Mouse (Mus musculus) urinary bladder, adult 2 months (tissue): ENCODE data around the gene Olfr1420. TPM values are rescaled to one million over a fixed set of nuclear protein-coding genes. Genes with fewer than 3 reads are reported as not detected.

Experiments
- polyA plus RNA-seq: library from polyadenylated mRNA; depleted of rRNA; stranded (reverse); fragments of >200 nt; gene quantifications from 2 replicates; pipeline ENCODE4 v1.2.3, GENCODE M21; 2012; rRNA removed

Olfr1420 gene
- polyA plus RNA-seq, 1 experiment: not detected

Other genes starting within 250 kb of the Olfr1420 start
- not detected in 2 replicates for gene Ms4a3, start 245.7 kb upstream of the Olfr1420 start, polyA plus RNA-seq
- not detected in 2 replicates for gene Oosp2, start 226.0 kb upstream of the Olfr1420 start, polyA plus RNA-seq
- not detected in 2 replicates for gene Oosp1, start 195.4 kb upstream of the Olfr1420 start, polyA plus RNA-seq
- gene Oosp3, start 189.5 kb upstream of the Olfr1420 start, polyA plus RNA-seq: not detected in 2 replicates
- not detected in 2 replicates for gene Gif, start 139.0 kb upstream of the Olfr1420 start, polyA plus RNA-seq
- 32.9 and 33.0 TPM in 2 replicates for gene Mrpl16, start 116.2 kb upstream of the Olfr1420 start, polyA plus RNA-seq
- 16.9 and 19.3 TPM in 2 replicates for gene Stx3, start 67.2 kb upstream of the Olfr1420 start, polyA plus RNA-seq
- 0.08 TPM in 1 of 2 replicates, not detected in the other for gene Olfr1417, start 47.3 kb upstream of the Olfr1420 start, polyA plus RNA-seq
- gene Olfr1418, start 25.5 kb upstream of the Olfr1420 start, polyA plus RNA-seq: not detected in 2 replicates
- 0.03 TPM in 1 of 2 replicates, not detected in the other for gene Olfr1419, start 11.5 kb upstream of the Olfr1420 start, polyA plus RNA-seq
- gene Patl1, start 25.8 kb downstream of the Olfr1420 start, polyA plus RNA-seq: 17.4 and 18.4 TPM in 2 replicates
- gene Osbp, start 79.4 kb downstream of the Olfr1420 start, polyA plus RNA-seq: 33.2 and 35.0 TPM in 2 replicates
- gene Olfr1423, start 154.8 kb downstream of the Olfr1420 start, polyA plus RNA-seq: not detected in 2 replicates
- gene Olfr1424, start 176.1 kb downstream of the Olfr1420 start, polyA plus RNA-seq: not detected in 2 replicates
- not detected in 2 replicates for gene Olfr1425, start 191.2 kb downstream of the Olfr1420 start, polyA plus RNA-seq
- gene Olfr1426, start 205.4 kb downstream of the Olfr1420 start, polyA plus RNA-seq: not detected in 2 replicates
- gene Olfr1427, start 216.8 kb downstream of the Olfr1420 start, polyA plus RNA-seq: not detected in 2 replicates
- gene Olfr1428, start 229.3 kb downstream of the Olfr1420 start, polyA plus RNA-seq: not detected in 2 replicates
- not detected in 2 replicates for gene Olfr76, start 236.6 kb downstream of the Olfr1420 start, polyA plus RNA-seq